Mouse (Mus musculus): Measurements from ENCODE around the gene Lmntd1. TPM values are rescaled to one million over a fixed set of nuclear protein-coding genes. Genes with fewer than 3 reads are reported as not detected.

Gene Lmntd1
- total RNA-seq (2021): not detected
- long read RNA-seq, experiment 1: 0 reads
- long read RNA-seq, experiment 2: 0 reads

DNA sequence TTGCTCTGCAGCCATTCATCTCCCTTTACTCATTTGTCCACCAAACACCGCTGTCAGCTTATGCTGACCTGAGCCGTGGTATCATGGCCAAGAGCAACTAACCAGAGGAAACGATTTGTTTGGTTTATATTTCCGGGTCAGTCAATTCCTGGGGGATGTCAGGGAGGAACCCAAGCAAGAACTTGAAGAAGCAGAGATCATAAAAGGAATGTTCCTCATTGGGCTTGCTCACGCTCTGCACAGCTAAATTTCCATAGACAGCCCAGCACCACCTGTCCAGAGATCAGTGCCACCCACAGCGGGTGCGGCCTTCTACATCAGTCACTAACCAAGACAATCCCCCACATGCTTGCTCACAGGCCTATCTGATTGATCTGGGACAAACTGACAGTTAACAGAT, at the start of gene Lmntd1:
Lmntd1 (minus strand) TSS at position 101 of the 400 bp plus-strand sequence.
- DNase-seq (ENCODE audit: low spot score): no peak

DNA sequence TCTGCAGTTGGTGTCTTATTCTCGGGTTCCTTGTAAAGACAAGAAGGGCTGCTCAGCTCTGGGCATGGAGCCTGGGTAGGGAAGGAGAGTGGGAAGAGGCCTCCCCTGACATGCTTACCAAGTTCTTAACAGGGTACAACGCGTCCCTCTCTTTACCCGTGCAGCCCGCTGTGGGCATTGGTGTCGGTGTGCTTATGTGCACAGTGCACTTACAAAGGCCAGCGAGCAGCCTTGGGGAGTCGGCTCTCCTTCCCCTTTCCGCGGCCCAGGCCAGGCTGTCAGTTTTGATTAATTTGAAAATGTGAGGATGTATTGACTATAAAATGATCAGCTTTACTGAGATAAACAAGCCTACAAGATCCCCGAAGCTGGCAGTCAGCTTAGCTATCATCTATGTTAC, 46.8 kb upstream of the Lmntd1 start:
- DNase-seq (ENCODE audit: low spot score): no peak

DNA sequence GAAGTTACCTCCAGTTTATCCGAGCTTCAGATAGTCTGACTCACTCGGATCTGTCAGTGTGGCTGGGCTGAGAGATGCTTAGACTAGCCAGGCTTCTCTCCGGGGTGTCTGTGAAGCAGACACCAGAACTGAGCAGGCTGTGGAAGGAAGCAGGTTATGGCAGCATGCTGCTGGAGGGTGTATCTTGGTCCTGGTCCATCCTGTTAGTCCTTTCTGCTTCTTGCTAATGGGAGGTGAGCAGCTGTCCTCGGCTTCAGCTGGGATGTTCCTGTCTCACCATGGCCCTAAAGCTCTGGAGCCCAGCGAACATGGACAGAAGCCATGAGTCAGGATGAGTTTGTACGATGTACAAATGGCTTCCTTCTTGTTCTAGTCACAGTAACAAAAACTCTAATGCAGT, 45.0 kb upstream of the Lmntd1 start:
- no peak for DNase-seq (ENCODE audit: low spot score)

DNA sequence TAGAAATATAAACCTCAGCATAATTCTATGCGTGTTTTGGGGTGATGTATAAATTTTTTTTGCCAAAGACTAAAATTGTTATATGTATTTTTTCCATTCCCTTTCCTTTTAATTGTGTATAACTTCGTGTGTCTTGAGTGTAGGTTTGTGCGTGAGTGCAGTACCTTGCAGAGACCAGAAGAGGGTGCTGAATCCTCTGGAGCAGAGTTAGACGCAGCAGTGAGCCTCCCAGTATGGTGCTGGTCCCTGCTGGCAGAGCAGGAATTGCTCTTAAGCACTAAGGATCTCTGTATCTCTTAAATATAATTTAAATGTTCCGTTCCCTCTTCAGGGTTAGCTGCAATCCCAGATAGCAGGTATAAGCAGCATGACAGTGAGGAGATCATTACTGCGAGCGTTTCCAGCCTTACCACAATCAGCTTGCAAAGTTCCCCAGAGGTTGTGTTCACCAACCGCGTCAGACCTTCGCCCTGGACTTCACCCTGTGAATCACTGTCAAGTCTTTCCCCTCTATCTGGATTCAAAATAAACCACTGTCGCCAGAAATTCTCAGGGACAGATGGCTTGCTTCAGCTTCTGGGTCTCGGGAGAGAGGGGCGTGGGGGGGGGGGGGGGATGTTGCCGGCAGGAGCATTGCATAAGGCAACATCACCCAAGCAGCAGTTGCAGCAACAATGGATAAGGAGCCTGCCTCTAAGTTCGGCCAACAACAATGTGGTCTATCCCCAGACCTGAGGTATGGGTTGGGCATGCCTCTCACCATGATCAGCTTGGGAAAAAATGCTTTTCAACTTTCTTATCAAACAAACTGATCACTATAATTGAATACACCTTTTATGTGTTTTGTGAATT, 42.8 kb upstream of the Lmntd1 start:
- DNase-seq (ENCODE audit: low spot score): no peak

DNA sequence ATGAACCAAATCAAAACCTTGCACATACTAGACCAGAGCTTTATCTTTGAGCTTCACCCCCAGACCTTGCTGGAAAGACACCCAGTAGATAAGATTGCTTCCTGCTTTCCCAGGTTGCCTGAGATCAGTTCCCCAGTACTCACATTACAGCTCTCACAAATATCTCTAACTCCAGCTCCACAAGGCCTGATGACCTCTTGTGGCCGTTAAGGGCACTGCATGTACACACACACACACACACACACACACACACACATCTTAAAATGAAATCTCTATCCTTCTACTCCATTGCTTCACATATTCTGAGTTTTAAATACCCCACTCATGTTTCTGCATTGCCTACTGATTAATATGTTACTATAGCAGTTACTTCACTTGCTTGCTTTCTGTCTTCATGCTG, 41.6 kb upstream of the Lmntd1 start:
- no peak for DNase-seq (ENCODE audit: low spot score)

DNA sequence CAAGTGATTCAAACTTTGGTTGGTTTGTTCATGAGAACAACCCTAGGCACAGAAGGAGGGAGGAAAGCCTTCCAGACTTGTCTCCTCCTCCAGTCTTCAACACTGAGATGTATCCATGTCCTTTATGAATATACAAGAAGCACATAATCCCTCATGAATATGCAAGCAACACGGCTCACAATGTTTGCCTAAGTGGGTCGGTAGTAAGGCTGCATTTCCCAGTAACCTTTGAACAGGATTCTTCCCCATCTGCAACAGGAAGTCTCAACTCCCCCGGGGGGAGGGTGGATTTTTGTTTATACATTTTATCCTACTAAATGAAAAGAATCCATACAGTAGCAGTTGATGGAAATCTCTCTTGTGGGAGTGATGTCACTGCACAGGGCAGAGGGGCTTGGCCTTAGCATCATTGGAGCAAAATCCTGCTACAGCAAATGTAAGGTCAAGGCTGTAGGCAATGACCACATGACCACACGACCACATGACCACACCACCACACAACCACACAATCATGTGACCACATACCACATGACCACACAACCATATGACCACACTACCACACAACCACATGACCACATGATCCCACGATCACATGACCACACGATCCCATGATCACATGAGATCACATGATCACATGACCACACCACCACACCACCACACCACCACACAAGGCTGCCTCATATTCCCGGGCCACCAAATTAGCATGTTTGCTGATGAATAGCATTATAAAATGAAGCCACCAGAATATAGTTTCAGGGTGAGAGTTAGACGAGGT, 40.1 kb upstream of the Lmntd1 start:
- no peak for DNase-seq (ENCODE audit: low spot score)

DNA sequence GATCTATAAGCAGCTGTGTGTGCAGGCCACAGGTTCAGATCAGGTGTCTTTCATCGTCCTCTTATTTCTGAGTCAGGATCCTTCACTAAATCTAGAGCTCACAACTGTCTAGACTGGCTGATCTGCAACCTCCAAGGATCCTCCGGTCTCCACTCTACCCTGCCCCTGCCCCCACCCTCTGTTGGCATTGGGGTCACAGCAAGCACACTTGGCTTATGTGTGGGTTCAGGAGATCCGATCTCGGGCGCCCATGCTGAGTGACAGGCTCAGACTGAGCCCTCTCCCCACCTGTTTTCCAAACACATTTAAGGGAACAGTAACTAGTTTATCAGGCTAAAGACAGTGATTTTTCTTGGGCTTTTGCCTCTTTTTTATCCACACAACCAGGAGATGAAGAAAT, 39.5 kb upstream of the Lmntd1 start:
- no peak for DNase-seq (ENCODE audit: low spot score)

DNA sequence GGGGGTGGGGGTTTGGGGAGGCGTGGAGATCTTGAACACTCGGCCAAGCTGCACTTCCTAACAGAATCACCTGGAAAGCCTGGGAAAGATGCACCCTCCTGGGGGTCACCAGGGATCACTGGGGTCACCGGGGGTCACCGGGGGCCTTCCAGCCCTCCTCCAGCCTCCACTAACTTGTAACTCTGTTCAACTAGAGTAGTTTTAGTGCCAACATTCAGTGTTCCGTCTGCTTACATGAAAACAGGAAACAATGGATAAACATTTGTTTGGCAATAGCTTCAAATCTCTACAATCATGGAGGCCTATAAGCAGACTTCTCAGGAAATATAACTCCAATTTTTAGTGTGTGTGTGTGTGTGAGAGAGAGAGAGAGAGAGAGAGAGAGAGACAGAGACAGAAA, 38.9 kb upstream of the Lmntd1 start:
- DNase-seq (ENCODE audit: low spot score): no peak

DNA sequence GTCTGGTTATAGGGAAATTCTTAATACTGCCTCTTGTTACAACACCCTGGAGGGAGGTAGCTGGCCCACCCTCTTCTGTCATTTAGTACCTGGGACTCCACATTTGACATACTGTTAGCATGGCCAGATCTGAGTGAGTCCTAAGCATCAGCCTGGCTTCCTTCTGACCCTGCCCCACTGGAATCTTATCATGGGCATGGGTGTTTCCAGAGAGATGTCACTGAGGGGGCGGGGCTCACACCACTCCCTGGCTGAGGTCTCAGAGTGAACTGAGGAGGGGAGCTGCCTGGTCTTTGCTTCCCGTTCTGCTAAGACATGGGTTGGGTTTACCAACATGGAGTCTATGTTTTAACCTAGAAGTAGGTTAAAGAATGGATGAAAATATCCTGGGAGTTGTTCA, 37.9 kb upstream of the Lmntd1 start:
- no peak for DNase-seq (ENCODE audit: low spot score)

DNA sequence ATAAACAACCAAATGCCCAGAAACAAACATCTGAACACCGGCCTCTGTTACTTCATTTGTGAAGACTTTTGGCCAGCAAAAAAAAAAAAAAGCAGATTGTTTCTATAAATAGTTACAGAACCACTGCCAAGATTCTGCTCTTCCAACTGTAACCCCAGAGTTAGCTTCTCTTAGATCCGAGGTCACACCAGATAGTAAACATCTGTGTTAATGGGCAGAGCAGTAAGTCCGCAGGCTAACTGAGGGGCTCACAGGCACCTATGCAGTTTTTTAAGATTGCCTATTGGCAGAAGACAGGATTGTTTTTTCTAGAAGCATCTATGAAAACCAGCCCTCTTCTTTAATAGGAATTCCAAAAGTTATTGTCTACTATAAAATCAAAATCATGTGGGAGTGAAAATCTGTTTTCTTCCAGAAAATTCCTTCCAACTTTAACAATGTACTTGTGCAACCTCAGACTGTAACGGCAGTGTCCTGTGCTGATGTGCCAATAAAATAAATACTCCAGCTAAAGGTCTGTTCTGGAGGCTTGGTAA, 26.9 kb upstream of the Lmntd1 start:
- DNase-seq (ENCODE audit: low spot score): no peak

DNA sequence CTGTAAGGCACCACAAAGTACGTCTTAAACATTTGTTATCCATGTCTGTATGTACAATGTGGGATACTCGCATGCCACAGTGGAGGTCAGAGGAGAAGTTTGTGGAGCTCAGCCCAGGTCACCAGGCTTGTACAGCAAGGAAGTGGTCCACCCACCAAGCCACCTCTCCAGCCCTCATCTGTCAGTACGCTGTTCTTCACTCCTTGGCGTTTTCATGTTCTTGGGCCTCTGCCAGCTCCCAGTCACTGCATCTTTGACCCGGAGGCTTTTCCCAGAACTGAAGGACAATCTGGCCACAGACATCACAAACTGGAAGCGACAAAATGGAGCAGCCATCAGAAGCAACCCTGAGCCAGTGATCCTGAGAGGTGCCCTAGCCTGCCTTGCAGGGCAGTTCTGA, 24.1 kb upstream of the Lmntd1 start:
- no peak for DNase-seq (ENCODE audit: low spot score)

DNA sequence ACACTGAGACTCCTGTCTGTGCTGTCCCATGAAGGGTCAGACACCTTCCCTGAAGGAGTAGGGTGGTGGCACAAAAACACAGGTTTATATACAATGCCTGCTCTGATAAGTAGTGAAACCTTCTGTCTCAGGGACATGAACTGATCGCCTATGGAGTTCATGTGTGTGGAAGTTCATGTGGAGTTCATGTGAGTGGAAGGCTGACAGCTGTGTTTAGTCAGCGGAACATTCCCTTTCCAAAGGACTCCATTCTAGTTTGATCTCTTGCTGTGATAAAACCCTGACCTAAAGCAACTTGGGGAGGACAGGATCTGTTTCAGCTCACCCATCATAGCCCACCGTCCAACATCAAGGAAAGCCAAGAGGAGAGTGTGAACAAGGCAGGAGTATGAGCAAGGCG, 22.6 kb upstream of the Lmntd1 start:
- DNase-seq (ENCODE audit: low spot score): no peak

DNA sequence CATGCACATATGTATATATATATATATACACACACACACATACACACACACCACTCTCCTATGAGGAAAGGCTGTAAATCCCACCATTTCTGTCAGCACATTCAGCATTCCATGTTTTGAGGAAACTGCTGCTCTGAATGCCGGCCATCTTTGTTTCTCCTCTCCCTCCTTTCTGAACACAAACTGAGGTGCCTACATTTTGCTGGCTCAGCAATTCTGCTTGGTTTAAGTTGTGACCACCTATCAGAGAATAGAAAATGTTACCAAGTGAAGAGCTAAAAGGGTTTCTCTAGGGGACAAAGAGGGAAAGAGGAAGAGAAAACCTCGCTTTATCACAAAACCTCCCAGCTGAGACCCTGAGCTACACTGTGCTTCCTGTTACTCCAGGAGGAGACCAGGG, 20.3 kb upstream of the Lmntd1 start:
- DNase-seq (ENCODE audit: low spot score): no peak

DNA sequence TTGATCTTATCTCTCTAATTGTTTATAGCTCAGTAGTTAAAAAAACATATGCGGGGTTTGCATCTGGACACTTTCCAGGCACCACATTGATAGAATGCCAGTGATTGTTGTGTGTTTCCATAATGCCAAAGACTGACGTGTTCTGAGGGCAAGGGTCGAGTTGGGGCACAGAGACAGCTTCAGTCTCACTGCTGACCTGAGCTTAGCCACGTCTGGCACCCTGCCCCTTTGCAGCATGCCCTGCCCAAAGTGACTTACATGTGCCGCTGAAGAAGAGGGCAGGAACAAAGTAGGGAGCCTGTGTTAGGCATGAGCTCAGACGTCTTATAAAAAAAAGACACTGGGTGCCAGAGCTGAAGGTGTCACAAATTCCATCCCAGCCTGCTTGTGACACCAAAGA, 16.1 kb upstream of the Lmntd1 start:
- no peak for DNase-seq (ENCODE audit: low spot score)

DNA sequence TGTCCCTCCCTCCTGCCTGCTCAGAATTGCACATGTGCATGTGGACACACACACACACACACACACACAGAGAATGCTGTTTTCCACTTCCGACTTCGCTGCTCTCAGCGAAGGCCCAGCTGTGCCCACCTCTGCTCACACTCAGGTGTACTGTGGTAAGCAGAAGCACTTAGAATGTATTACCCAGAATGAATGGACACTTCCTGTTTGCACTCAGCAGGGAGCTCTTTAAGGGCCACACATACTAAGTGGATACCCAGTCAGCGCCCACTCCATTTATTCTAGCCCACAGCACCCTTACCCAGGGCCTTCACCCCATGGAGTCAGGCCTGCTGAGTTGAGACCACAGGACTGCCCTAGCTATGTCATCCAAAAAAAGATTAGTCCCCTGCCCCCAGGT, 9.0 kb upstream of the Lmntd1 start:
- no peak for DNase-seq (ENCODE audit: low spot score)

DNA sequence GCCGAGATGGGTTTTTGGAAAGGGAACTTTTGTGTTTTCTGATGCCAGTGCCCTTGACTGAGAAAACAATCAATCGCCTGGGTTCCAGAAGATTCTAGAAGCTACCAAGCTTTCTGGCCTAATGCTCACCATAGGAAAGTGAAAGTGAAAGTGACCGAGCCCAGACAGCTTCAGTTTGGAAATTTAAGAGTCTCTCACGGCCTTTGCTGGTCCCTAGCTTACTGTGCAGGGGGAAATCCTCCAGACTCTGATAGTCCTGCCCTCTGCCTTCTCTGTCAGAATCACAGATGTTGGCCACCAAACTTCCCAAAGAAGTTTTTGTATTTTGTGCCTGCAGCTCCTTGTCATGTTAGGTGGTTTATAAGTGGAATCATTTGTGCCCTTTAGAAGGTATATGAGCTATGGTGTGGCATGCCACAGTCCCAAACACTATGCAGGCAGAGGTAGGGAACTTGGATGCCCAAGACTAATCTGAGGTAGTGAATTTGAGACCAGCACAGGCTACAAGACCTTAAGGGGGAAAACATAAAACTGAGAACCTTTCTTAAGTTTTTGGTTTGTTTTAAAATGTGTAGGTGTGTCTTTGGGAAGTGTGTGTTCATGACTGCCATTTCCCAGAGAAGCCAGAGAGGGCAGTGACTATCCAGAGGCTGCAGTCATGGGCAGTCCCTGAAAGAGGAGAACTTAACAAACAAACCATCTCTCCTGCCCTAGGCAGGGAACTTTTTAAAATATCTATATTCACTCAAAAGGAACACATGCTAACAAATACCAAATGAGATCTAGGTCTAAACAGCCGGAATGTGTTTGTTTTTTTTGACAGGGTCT, 2.5 kb upstream of the Lmntd1 start:
- no peak for DNase-seq (ENCODE audit: low spot score)

DNA sequence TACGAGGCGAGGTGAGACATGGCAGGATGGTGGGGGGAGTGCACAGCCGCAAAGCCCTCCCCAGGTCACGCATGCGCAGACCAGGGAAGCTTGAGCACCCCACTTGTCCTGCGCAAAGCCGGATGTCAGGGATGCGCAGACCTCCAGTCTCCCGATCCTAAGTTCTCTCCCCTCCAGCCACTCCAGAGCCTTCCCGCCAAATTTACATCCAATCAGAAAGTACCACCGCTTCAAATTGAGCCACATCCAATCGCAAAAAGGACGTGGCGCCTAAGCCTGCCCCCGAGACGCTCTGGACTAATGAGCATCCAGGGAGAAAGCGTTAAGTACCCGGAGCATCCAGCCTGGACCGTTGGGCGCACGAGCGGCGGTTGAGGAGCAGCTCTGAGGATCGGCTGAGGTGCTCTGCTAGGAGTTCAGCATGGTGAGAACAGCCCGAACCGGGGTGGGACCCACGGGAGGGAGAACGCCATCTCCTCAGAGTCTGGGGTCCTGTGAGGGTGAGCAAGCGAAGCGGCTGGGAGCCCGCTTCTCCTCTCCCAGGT, 1.6 kb upstream of the Lmntd1 start, which contains the start of gene Tuba3b:
Tuba3b (plus strand) TSS at position 92 of the 545 bp plus-strand sequence.
- DNase-seq (ENCODE audit: low spot score): no peak

DNA sequence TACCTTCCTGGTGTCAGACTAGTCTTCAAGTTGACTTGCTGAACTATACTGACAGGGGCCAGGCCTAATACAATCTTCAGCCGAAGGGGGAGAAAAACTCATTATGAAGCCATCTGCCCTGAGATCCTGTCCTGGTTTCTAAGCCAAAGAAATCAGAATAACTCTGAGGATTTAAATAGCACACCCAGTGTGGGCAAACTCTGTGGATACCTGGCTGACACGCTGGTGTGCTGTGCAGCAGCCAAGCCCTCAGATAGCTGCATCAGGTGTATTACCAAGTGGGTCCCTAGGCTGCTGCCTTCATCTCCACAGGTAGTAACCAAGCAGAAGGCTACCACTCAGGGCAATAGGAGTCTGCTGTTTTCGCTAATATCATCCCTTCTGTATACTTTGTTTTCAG, 1.5 kb downstream of the Lmntd1 start:
- no peak for DNase-seq (ENCODE audit: low spot score)

DNA sequence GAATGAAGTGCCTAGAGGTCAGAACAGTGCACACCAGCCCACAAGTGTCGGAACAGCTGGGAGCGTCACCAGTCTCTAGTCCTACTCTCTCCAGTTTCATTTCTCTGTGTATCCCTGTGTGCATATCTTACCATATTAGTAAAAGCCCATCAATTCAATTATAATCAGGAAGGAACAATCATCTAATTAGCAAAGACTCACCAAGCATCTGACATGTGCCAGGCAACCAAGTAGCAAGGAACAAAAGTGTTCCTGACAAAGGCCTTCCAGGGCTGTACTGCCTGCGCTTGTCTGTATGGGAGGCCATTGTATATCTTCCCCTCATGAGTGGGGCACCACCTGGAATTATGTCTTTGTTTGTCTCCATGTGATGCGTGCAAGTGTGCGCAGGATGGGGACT, 3.2 kb downstream of the Lmntd1 start:
- no peak for DNase-seq (ENCODE audit: low spot score)

DNA sequence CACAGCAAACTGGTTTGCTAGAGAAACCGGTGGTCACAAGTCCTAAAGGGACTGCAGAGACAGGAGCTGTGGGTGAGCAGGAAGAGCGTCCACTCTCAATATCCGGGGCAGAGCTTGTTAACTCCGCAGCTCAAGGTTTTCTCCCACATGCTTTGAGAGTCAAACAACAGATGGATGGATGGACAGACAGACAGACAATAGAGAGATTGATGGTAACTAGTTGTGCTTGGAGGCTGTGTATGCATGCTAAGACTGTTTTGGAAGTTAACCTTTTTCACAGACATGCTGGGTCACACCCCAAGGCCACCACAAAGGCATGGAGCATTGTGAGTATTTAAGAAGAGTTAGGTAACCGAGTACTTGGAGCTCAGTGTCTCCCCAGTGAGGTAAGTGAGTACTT, 5.4 kb downstream of the Lmntd1 start:
- no peak for DNase-seq (ENCODE audit: low spot score)

DNA sequence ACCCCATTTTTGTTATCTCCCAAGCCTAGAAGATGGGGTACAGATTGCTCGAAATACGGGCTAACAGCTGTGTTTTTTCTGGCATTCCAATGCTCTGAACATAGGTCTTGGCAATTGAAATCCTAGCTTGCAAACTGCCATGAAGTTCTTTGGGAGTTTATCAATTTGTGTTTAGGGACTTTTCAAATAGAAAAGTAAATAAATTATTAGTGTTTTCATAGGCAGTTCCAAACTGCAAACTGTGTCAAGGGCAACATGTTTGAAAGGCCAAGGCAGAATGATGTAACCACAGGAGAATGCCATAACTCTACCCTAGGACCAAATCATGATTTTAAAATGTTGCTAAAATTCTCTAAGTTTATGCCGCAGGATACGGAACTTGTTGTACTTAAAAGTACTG, 6.4 kb downstream of the Lmntd1 start:
- DNase-seq (ENCODE audit: low spot score): no peak
